Mouse (Mus musculus) limb, embryonic 14.5 days (tissue): ENCODE data around the gene Gdpgp1. TPM values are rescaled to one million over a fixed set of nuclear protein-coding genes. Genes with fewer than 3 reads are reported as not detected.

Experiments
- ATAC-seq: fragments of 200-750 bp; cut with Nextera tagmentation; 2 replicates; pipeline ENCODE4 v1.8.0; 2017; ENCODE audit warnings: low read depth, moderate number of reproducible peaks, moderate TSS enrichment; ENCODE audit not compliant: low FRiP score
- DNase-seq: peaks from one replicate; pipeline ENCODE4 v3.0.0-alpha.2; 2015; ENCODE audit warnings: low spot score
- H3K27ac ChIP-seq: fragments of 300-500 bp; sonication (generic); replicated peaks from 2 replicates; pipeline ENCODE4 v1.5.1; 2014; ENCODE audit warnings: low read depth, mild to moderate bottlenecking, low read length, moderate library complexity, mixed read lengths
- H3K27me3 ChIP-seq: fragments of 300-500 bp; sonication (generic); 2 replicates; pipeline ENCODE4 v1.6.1; 2014; ENCODE audit warnings: low read length, mixed read lengths; ENCODE audit not compliant: control insufficient read depth, insufficient read depth
- H3K36me3 ChIP-seq: fragments of 300-500 bp; sonication (generic); 2 replicates; pipeline ENCODE4 v1.6.1; 2014; ENCODE audit warnings: mild to moderate bottlenecking, low read length, moderate library complexity, mixed read lengths; ENCODE audit not compliant: control insufficient read depth, insufficient read depth
- H3K4me1 ChIP-seq: fragments of 300-500 bp; sonication (generic); 2 replicates; pipeline ENCODE4 v1.6.1; 2014; ENCODE audit warnings: antibody characterized with exemption, low read length, mixed read lengths; ENCODE audit not compliant: control insufficient read depth, insufficient read depth
- H3K4me2 ChIP-seq: fragments of 300-500 bp; sonication (generic); replicated peaks from 2 replicates; pipeline ENCODE4 v1.6.1; 2014; ENCODE audit warnings: low read depth, mild to moderate bottlenecking, low read length, moderate library complexity; ENCODE audit not compliant: severe bottlenecking
- H3K4me3 ChIP-seq: fragments of 300-500 bp; sonication (generic); replicated peaks from 2 replicates; pipeline ENCODE4 v1.5.1; 2014; ENCODE audit warnings: low read length
- H3K9ac ChIP-seq: fragments of 300-500 bp; sonication (generic); 2 replicates; pipeline ENCODE4 v1.6.1; 2014; ENCODE audit warnings: mild to moderate bottlenecking, low read depth, low read length, moderate library complexity; ENCODE audit not compliant: severe bottlenecking
- H3K9me3 ChIP-seq: fragments of 300-500 bp; sonication (generic); 2 replicates; pipeline ENCODE4 v1.6.1; 2016; ENCODE audit warnings: low read length; ENCODE audit not compliant: control insufficient read depth
- POLR2A ChIP-seq: fragments of 200-500 bp; IDR thresholded peaks from 2 replicates; pipeline ENCODE4 v1.8.0; 2012; ENCODE audit warnings: inconsistent platforms, mild to moderate bottlenecking, moderate library complexity, borderline replicate concordance; ENCODE audit not compliant: insufficient read depth, insufficient read length; ENCODE audit errors: extremely low read depth
- WGBS: fragments of 180-500 bp; shearing (Covaris S2); extraction: QIAGEN DNeasy Blood & Tissue Kit; methylation state at CpG from one replicate; pipeline ENCODE4 v1.1.7; 2014; 5-methylcytosine and 5-hydroxymethylcytosine counted together
- polyA plus RNA-seq, 2 experiments: library from polyadenylated mRNA; depleted of rRNA in 1 of 2; stranded (reverse) in 1 of 2; unstranded in 1 of 2; fragments of >200 nt; fragmentation: Nextera tagmentation in 1 of 2; extraction: Ambion mirVana in 1 of 2; gene quantifications; 2 replicates each; pipeline versions ENCODE4 v1.2.1 to v1.2.3; 2012 to 2014

Gdpgp1 gene
- polyA plus RNA-seq (2012; rRNA removed): 2.0 TPM in 2 replicates
- polyA plus RNA-seq (2014; fragmentation: Nextera tagmentation; extraction: Ambion mirVana): 2.1 and 2.4 TPM in 2 replicates

- ATAC-seq (peak; percentile 98), DNase-seq (peak; percentile 95)
- Histone ChIP-seq H3K4me1 (peaks cover 11% of the 10 kb centered on the region), H3K27ac (no peak within 1 kb of the TSS; the same call in 1 of the 2 replicates), H3K36me3 (peaks cover 9% of the 10 kb centered on the region), H3K27me3 (no peaks in the 10 kb centered on the region), H3K4me2 (peak within 1 kb of the TSS; percentile 94), H3K9me3 (no peaks in the 10 kb centered on the region), H3K9ac (peak within 1 kb of the TSS; percentile 62), H3K4me3 (peak within 1 kb of the TSS; percentile 66)
- TF ChIP-seq POLR2A: 0 out of 2 replicates have a peak, but pooled peaks have one; percentile 11
- under 1% methylated on average over 43 of the region's 56 CpGs for WGBS
These were observed at the start of gene Gdpgp1, which contains the start of gene Cib1 for GRCm38 (mm10) chr7:80232489-80233029. TSS of gene Gdpgp1 (plus strand) at chr7:80232865. TSS of gene Cib1 (minus strand) at chr7:80232813.

DNA sequence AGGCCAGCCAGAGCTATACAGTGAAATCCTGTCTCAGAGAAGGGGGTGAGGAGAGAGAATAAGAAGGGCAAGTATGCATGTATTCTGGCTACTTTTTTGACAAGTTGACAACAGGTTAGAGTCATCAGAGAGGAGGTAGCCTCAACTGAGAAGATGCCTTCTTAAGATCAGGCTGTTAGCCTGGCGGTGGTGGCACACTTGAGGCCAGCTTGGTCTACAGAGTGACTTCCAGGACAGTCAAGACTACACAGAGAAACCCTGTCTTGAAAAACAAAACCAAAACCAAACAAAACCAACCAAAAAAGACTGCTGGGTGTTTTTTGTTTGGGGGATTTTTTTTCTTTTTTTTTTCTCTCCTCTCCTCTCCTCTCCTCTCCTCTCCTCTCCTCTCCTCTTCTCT lies 49.2 kb upstream of the Gdpgp1 start:
- DNase-seq: no peak
- no peak for ATAC-seq
- Histone ChIP-seq H3K4me3 (no peak overlapping the region), H3K4me1 (peaks cover 12% of the 10 kb centered on the region), H3K4me2 (no peak overlapping the region), H3K9me3 (no peaks in the 10 kb centered on the region), H3K27me3 (no peaks in the 10 kb centered on the region), H3K27ac (no peak overlapping the region), H3K36me3 (no peaks in the 10 kb centered on the region), H3K9ac (no peak overlapping the region)
- whole genome bisulfite sequencing: 93% methylated on average over 1 of the region's 1 CpGs
- no peak for TF ChIP-seq POLR2A

GRCm38 (mm10) chr7:80183969-80184368 lies 48.7 kb upstream of the Gdpgp1 start:
- H3K4me2 ChIP-seq: no peak overlapping the region
- no peak overlapping the region for H3K27ac ChIP-seq
- peaks cover 17% of the 10 kb centered on the region for H3K4me1 ChIP-seq
- ATAC-seq (no peak), DNase-seq (no peak)
- no peak for TF ChIP-seq POLR2A
- H3K9me3 ChIP-seq: no peaks in the 10 kb centered on the region
- no peaks in the 10 kb centered on the region for H3K27me3 ChIP-seq
- no peak overlapping the region for H3K4me3 ChIP-seq
- no peaks in the 10 kb centered on the region for H3K36me3 ChIP-seq
- WGBS: 60% methylated on average over 5 of the region's 5 CpGs
- no peak overlapping the region for H3K9ac ChIP-seq

DNA sequence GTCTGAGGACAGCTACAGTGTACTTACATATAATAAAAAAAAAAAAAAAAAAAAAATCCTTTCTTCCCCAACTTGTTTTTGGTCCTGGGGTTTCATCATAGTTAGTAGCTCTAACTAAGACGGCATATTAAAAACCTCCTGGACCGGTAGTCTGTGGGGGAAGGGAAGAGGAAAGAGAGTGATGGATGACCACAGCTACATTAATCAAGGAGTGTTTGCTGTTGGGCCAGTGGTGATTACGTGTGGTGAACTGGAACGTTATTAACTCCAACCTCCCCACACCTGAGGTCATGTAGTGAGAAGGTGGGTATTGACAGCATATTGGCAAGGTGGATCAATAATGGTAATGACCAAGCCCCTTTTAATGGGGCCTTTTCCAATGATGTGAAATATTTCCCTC lies 48.1 kb upstream of the Gdpgp1 start:
- Histone ChIP-seq H3K4me1 (peaks cover 19% of the 10 kb centered on the region), H3K4me2 (no peak overlapping the region), H3K36me3 (no peaks in the 10 kb centered on the region), H3K27ac (no peak overlapping the region), H3K4me3 (no peak overlapping the region), H3K9me3 (no peaks in the 10 kb centered on the region), H3K9ac (no peak overlapping the region), H3K27me3 (no peaks in the 10 kb centered on the region)
- no peak for TF ChIP-seq POLR2A
- no peak for ATAC-seq
- 61% methylated on average over 4 of the region's 4 CpGs for WGBS
- DNase-seq: no peak

- Histone ChIP-seq H3K4me1 (peaks cover 19% of the 10 kb centered on the region), H3K27ac (no peak overlapping the region), H3K36me3 (no peaks in the 10 kb centered on the region), H3K9me3 (no peaks in the 10 kb centered on the region), H3K9ac (no peak overlapping the region), H3K4me3 (no peak overlapping the region), H3K4me2 (no peak overlapping the region), H3K27me3 (no peaks in the 10 kb centered on the region)
- ATAC-seq: no peak
- DNase-seq: no peak
- TF ChIP-seq POLR2A: no peak
- 56% methylated on average over 6 of the region's 6 CpGs for WGBS
These were observed 47.7 kb upstream of the Gdpgp1 start for GRCm38 (mm10) chr7:80184968-80185367.
